Mouse (Mus musculus) kidney, postnatal 0 days (tissue): ENCODE results near the gene Sike1. TPM values are rescaled to one million over a fixed set of nuclear protein-coding genes. Genes with fewer than 3 reads are reported as not detected.
A peak's percentile ranks its signal among the peaks of the same experiment; 100 is the strongest.

Experiments used
- ATAC-seq: fragments of 200-750 bp; cut with Nextera tagmentation; replicated peaks from 2 replicates; pipeline ENCODE4 v1.8.0; 2017; ENCODE audit warnings: low read depth, moderate number of reproducible peaks, moderate TSS enrichment, moderate library complexity; ENCODE audit not compliant: low FRiP score
- DNase-seq: peaks from one replicate; pipeline ENCODE4 v3.0.0-alpha.2; 2016; ENCODE audit warnings: low spot score
- H3K27ac ChIP-seq: fragments of 300-500 bp; sonication (generic); 2 replicates; pipeline ENCODE4 v1.5.1; 2014; ENCODE audit warnings: mild to moderate bottlenecking
- H3K27me3 ChIP-seq: fragments of 300-500 bp; sonication (generic); 2 replicates; pipeline ENCODE4 v1.6.1; 2014; ENCODE audit warnings: low read length, mixed read lengths; ENCODE audit not compliant: insufficient read depth
- H3K36me3 ChIP-seq: fragments of 300-500 bp; sonication (generic); 2 replicates; pipeline ENCODE4 v1.6.1; 2014; ENCODE audit warnings: low read length, mixed read lengths; ENCODE audit not compliant: insufficient read depth
- H3K4me1 ChIP-seq: fragments of 300-500 bp; sonication (generic); replicated peaks from 2 replicates; pipeline ENCODE4 v1.6.1; 2014; ENCODE audit warnings: antibody characterized with exemption, low read length, mixed read lengths; ENCODE audit not compliant: insufficient read depth
- H3K4me2 ChIP-seq: fragments of 300-500 bp; sonication (generic); 2 replicates; pipeline ENCODE4 v1.6.1; 2014; ENCODE audit warnings: mild to moderate bottlenecking, low read length, moderate library complexity, mixed read lengths
- H3K4me3 ChIP-seq: fragments of 300-500 bp; sonication (generic); replicated peaks from 2 replicates; pipeline ENCODE4 v1.5.1; 2014; ENCODE audit warnings: low read depth, low read length
- H3K9ac ChIP-seq: fragments of 300-500 bp; sonication (generic); 2 replicates; pipeline ENCODE4 v1.6.1; 2014; ENCODE audit warnings: low read depth, low read length
- H3K9me3 ChIP-seq: fragments of 300-500 bp; sonication (generic); replicated peaks from 2 replicates; pipeline ENCODE4 v1.6.1; 2016; ENCODE audit warnings: low read length, inconsistent platforms, mixed read lengths
- CTCF ChIP-seq: IDR thresholded peaks from 2 replicates; pipeline ENCODE4 v1.5.1; 2016; ENCODE audit warnings: antibody characterized with exemption, low read depth, mild to moderate bottlenecking, moderate library complexity
- WGBS: fragments of 180-500 bp; shearing (Covaris S2); extraction: QIAGEN DNeasy Blood & Tissue Kit; methylation state at CpG from one replicate; pipeline ENCODE4 v1.1.7; 2014; 5-methylcytosine and 5-hydroxymethylcytosine counted together
- polyA plus RNA-seq: library from polyadenylated mRNA; unstranded; fragments of >200 nt; fragmentation: Nextera tagmentation; extraction: Ambion mirVana; gene quantifications from 2 replicates; pipeline ENCODE4 v1.2.1, GENCODE M21; 2015

Gene Sike1
- polyA plus RNA-seq, 1 experiment from 2014 or later = 59.5 TPM

- H3K4me3 ChIP-seq = peak within 1 kb of the TSS; percentile 87
- H3K4me2 ChIP-seq = peak within 1 kb of the TSS; percentile 58
- no peaks in the 10 kb centered on the region for H3K27me3 ChIP-seq
- peak within 1 kb of the TSS; percentile 93 for H3K9ac ChIP-seq
- no peaks in the 10 kb centered on the region for H3K9me3 ChIP-seq
- 0 out of 2 replicates have a peak, but pooled peaks cover 9% of the 10 kb centered on the region for H3K4me1 ChIP-seq
- WGBS = under 1% methylated on average over 55 of the region's 55 CpGs
- no peaks in the 10 kb centered on the region for H3K36me3 ChIP-seq
- TF ChIP-seq CTCF = no peak
- DNase-seq = peak; percentile 99
- H3K27ac ChIP-seq = peak within 1 kb of the TSS; percentile 95
- ATAC-seq = peak; percentile 94
Observed at GRCm38 (mm10) chr3:103020249-103020942, 24.9 kb downstream of the Sike1 start, which contains the start of gene Csde1. Gene Csde1, plus strand, starts transcription at chr3:103020426.

GRCm38 (mm10) chr3:103020943-103021638, 25.6 kb downstream of the Sike1 start:
- DNase-seq (peak; percentile 95), ATAC-seq (peak; percentile 92)
- Histone ChIP-seq H3K4me1 (0 out of 2 replicates have a peak, but pooled peaks cover 9% of the 10 kb centered on the region), H3K9ac (peak overlapping the region; percentile 93), H3K9me3 (no peaks in the 10 kb centered on the region), H3K27me3 (no peaks in the 10 kb centered on the region), H3K4me2 (peak overlapping the region; percentile 58), H3K4me3 (peak overlapping the region; percentile 87), H3K36me3 (no peaks in the 10 kb centered on the region), H3K27ac (peak overlapping the region; percentile 95)
- under 1% methylated on average over 35 of the region's 37 CpGs for WGBS
- TF ChIP-seq CTCF = no peak

GRCm38 (mm10) chr3:103026174-103026573, 30.7 kb downstream of the Sike1 start:
- 95% methylated on average over 1 of the region's 1 CpGs for WGBS
- Histone ChIP-seq H3K9ac (no peak overlapping the region), H3K4me1 (0 out of 2 replicates have a peak, but pooled peaks cover 9% of the 10 kb centered on the region), H3K4me3 (no peak overlapping the region), H3K27me3 (no peaks in the 10 kb centered on the region), H3K27ac (no peak overlapping the region), H3K36me3 (peaks cover 28% of the 10 kb centered on the region), H3K4me2 (no peak overlapping the region), H3K9me3 (no peaks in the 10 kb centered on the region)
- TF ChIP-seq CTCF = peak; percentile 37
- DNase-seq (no peak), ATAC-seq (no peak)

GRCm38 (mm10) chr3:103040285-103040684, 44.8 kb downstream of the Sike1 start:
- 87% methylated on average over 6 of the region's 6 CpGs for WGBS
- no peak for DNase-seq
- no peak for TF ChIP-seq CTCF
- H3K36me3 ChIP-seq = peaks cover 17% of the 10 kb centered on the region
- no peak overlapping the region for H3K4me2 ChIP-seq
- no peak overlapping the region for H3K9ac ChIP-seq
- no peaks in the 10 kb centered on the region for H3K9me3 ChIP-seq
- H3K4me1 ChIP-seq = no peaks in the 10 kb centered on the region
- no peak for ATAC-seq
- H3K27me3 ChIP-seq = no peaks in the 10 kb centered on the region
- H3K27ac ChIP-seq = no peak overlapping the region
- H3K4me3 ChIP-seq = no peak overlapping the region

GRCm38 (mm10) chr3:103040861-103041379, 45.4 kb downstream of the Sike1 start:
- H3K27me3 ChIP-seq = no peaks in the 10 kb centered on the region
- 87% methylated on average over 1 of the region's 1 CpGs for WGBS
- no peak overlapping the region for H3K4me2 ChIP-seq
- no peak for TF ChIP-seq CTCF
- ATAC-seq (no peak), DNase-seq (no peak)
- peaks cover 22% of the 10 kb centered on the region for H3K36me3 ChIP-seq
- no peak overlapping the region for H3K27ac ChIP-seq
- no peaks in the 10 kb centered on the region for H3K9me3 ChIP-seq
- no peak overlapping the region for H3K4me3 ChIP-seq
- no peaks in the 10 kb centered on the region for H3K4me1 ChIP-seq
- H3K9ac ChIP-seq = no peak overlapping the region

- TF ChIP-seq CTCF = no peak
- DNase-seq (no peak), ATAC-seq (no peak)
- H3K27me3 ChIP-seq = no peaks in the 10 kb centered on the region
- H3K9me3 ChIP-seq = no peaks in the 10 kb centered on the region
- no peak overlapping the region for H3K4me2 ChIP-seq
- H3K4me1 ChIP-seq = no peaks in the 10 kb centered on the region
- H3K9ac ChIP-seq = no peak overlapping the region
- WGBS = 87% methylated on average over 5 of the region's 5 CpGs
- H3K36me3 ChIP-seq = peaks cover 51% of the 10 kb centered on the region
- H3K4me3 ChIP-seq = no peak overlapping the region
- H3K27ac ChIP-seq = no peak overlapping the region
Observed at GRCm38 (mm10) chr3:103056016-103056595, 60.6 kb downstream of the Sike1 start.
